Mouse (Mus musculus): ENCODE measurements around the gene Acot7.

Acot7 gene

DNA sequence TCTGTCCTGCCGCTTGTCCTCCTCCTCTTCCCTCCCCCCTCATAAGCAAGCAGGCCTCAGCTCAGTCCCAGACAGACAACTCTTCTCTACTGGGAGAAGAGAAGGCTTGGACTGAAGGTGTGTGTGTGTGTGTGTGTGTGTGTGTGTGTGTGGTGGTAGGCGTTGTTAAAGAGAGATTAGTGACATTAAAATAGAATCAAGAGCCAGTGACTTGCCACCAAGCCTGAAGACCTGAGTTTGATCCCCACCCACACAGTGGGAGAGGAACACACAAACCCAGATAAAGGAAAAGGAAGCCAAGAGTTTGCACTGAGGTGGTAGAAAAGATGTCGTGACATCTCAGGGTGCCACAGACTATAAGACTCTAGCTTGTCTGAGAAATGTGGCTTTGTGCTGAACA lies 69.3 kb downstream of the Acot7 start:
- peak; percentile 10 for DNase-seq (ENCODE audit: low spot score)

DNA sequence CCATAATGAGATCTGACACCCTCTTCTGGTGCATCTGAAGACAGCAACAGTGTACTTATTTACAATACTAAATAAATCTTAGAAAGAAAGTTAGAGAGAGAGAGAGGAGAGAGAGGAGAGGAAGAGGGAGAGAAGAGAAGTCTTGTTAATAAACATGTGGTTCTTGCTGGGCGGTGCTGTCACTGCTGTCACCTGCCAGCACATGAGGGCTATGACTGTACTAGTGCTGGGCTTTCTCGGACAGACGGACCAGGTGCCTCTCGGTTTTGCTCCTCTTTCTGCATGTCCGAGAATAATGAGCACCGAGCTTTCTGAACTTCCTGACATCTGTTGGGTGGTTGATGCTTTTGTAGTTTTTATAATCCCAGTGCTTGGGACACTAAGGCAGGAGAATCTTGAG lies 72.7 kb downstream of the Acot7 start:
- no peak for DNase-seq (ENCODE audit: low spot score)

DNA sequence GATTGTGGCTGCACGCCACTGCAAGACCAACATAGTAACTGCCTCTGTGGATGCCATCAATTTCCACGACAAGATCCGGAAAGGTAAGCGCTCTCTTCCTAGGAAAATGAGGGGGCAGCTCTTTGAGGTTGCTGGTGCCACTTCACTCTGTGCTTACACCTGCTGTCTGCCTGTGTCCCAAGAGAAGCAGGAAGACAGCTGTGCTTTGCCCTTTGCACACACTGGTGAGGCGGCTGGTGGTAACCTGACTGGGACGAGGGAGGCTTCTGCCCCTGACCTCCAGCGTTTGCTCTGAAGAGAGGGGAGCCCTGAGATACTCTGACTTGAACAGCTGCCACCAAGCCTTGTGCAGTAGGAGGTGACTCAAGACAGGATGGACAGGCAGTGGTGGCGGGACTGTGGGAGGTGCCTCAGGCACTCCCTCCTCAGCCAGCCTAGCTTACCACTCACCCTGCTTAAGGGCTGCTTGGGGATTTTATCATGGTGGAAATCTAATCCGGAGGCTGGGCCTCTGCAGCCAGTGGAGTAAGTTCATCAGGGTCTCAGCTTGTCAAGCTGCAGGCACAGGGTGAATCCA lies 75.3 kb downstream of the Acot7 start:
- DNase-seq (ENCODE audit: low spot score): no peak

DNA sequence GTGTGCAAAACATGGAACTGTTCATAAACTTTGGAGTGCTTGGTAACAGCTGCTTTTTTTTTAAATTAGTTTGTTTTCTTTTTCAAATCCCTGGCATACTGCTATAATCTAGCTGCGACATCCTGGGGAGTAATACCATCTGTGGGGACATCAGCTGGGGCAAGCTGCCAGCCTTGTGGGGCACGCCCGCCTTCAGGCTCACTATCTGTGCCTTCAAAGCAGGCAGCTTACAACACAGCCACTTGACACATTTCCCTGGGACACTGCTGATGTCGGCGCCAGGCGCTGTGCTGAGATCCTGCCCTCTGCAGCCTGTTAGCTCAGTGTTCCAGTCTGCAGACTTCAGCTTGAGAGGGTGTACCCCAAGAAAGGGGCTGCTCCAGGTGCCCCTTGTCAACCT lies 79.1 kb downstream of the Acot7 start:
- DNase-seq (ENCODE audit: low spot score): no peak

DNA sequence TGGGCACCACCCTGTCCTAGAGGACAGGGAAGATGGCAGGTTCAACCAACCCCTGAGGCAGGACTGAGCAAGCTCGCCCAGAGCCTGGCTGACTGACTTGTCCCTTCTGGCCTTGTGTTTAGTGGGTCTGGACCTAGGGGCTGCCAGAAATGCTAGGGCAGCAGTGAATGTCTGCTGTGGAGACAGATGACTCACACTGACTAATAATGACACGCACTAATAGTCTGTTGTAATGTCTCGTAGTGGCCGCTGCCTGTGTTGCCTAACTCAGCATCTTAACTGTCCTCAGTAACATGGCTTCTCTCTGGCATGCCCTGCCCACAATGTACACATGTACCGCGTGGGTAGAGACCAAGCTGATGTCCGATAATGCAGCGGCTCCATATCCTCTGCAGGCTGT lies 82.5 kb downstream of the Acot7 start:
- no peak for DNase-seq (ENCODE audit: low spot score)

DNA sequence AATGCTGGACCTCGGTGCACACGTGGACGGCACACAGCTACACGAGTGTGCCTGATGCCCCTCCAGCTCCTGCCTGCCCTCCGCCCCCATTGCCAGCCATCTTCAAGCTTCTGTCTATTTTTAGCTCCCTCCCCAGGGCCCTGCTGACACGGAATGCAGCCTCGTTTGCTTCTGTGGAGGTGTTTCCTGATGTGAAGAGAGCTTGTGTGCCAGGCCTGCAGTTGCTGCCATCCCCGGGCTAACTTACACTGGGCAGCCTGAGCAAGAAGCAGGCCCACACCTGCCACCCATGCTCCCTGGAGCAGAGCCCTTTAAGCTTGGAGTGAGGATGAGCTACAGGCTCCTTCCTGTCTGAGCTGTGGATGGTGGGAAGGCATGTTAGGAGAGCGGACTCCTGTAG lies 84.3 kb downstream of the Acot7 start:
- DNase-seq (ENCODE audit: low spot score): no peak

DNA sequence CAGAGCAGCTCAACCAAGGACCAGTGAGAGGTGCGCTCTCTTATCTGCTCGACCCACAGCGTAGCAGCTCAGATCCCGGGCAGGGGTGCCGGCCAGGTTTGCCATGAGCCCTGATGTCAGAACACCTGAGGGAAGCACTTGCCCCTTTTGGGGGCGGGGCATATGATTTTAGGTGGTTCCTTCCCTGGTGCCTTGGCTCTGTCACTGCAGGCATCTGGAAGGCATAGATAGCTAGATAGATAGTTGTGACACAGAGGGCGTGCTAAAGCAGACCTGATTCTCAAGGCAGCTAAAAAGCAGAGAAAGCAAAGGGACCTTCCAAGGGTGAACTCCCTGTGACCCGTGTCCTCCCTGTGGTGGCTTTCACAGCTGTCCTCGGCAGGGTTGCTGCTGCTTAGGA lies 85.2 kb downstream of the Acot7 start:
- DNase-seq (ENCODE audit: low spot score): no peak

DNA sequence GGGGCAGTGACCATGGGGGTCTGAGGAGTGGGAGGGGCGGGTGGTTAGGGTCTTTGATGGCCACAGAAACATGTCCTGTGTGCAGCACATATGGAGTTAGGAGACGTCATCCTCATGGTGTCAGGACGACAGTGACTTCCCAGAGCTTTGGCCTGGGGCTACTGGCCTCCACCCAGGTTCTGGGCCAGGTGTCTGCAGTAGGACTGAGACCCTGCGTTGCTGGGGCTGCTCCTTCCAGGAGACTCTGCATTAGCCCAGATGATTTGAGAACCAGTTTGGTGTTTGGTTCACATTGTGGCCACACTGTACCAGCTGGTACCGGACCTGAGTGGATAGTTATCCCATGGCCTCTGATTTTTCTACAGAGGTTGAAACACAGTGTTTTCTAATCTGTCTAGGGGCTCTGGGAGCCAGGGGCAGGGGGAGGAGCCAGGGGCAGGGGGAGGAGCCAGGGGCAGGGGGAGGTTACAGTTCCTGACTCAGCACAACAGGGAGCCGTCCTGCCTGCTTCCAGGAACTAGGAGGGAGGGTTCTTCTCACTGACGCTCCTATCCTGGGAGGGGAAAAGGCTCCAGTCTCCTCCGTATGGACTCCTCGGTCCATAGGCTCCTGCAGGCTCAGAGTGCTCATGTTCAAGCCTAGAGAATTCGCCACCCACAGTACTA lies 85.7 kb downstream of the Acot7 start:
- DNase-seq (ENCODE audit: low spot score): no peak

DNA sequence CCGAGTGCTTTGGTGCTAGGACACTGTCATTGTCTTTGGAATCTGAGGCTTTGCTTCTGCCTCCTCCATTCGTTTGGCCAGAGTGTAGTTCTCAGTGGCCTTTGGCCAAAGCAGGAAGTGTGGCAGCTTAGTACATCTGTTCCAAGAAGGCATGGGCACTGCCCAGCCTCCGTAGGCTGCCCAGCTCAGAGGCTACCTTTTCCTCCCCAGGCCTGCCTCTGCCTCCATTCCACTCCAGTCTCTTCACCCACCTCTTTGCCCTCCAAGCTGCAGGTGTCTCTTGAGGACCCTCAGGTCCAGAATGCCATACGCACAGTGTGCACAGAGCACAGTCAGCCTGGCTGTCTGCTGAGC lies 86.2 kb downstream of the Acot7 start:
- no peak for DNase-seq (ENCODE audit: low spot score)

DNA sequence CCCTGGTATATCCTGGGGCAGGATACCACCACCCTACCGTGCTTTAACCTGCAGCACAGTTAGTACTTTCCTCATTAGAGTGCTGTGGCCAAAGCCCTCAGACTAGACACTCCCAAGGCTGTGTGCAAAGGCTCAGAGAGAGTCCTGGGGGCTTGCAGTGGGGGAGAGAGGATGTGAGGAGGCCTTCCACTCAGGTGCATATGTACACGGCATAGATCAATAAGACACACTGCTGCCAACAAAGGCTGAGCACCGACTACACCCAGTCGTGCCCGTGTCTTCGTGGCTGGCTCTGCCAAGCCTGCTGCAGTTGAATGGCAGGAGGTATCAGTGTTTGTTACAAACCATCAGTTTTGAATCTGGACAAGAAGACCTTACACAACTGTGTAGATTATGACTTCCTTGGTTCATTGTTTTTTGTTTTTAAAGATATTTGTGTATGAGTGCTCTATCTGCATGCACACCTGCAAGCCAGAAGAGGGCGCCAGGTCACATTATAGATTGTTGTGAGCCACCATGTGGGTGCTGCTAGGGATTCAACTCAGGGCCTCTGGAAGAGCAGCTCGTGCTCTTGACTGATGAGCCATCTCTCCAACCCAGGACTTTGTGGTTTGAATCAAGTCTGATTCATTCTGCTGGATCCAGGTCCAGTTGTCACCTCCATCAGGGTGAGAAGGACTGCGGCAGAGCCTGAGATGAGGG lies 87.1 kb downstream of the Acot7 start:
- no peak for DNase-seq (ENCODE audit: low spot score)

DNA sequence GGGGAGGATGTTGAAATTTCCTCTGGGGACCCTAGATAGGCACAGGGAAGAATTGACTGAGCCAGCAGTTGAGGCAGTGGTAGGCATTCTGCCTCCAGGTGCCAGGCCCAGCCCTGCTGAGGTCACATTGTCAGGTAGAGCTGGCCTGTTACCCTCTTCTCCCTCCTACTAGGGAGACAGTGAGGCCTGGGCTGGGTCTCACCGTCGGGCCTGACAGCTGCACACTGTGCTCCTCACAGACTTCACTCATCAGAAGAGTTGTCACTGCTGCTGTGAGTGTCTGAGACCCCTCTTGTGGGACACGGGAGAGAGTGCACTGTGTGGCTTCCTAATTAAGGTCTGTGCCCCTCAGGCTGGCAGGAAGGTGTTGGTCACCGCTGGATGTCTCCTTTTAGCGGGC lies 87.9 kb downstream of the Acot7 start:
- no peak for DNase-seq (ENCODE audit: low spot score)

DNA sequence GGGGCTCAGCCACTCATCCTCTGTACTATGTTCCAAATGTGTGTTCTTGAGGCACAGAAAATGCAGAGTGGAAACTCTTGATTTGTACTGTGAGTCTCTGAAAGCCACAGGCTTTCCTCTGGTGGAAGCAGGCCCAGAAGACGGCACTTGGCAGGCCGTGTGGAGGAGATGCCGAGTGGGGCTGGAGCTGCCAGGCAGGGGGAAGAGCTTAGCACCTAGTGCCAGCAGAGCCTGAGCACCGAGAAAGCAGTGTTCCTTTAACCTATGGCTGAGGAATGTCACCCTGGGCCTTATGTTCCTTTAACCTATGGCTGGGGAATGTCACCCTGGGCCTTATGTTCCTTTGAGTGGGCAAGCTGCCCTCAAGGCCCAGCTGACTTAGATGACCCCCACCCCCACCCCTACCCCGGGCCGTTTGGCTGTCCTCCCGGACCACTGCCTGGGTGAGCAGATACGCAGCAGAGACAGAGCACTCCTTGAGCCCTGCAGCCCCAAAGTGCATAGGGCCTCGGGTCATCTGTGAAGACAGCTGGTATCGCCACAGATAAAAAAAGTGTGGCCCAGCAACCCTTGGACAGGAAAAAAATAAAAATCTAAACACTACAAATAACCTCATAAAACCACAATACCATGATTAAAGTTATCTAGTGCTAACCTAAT lies 88.4 kb downstream of the Acot7 start:
- no peak for DNase-seq (ENCODE audit: low spot score)

DNA sequence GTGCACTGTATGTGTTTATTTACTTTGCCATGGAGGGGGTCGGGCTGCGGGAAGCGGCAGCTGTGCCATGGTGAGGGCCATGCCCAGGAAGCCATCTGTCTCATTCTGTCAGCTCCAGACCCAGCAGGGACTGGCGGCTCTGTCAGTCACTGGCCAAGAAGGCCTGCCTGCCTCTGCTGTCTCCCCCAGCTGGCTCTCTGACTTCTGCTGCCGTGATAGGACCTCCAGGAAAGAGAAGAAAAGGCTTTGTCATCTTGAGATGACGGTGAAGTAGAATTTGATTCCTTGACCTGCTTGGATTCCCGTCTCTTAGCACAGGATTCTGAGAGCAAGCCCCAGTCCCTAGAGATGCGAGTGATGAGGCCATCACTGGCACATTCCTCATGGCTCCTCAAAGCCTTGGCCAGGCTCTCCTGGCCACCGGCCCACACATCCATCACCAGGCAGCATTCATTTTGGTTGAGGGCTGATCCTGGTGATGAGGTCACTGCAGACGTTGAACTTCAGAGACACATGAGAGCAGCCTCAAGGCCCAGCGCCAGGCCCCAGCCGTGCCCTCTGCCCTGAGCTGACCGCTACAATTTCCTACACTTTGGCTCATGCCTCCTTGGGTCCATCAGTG lies 89.9 kb downstream of the Acot7 start:
- no peak for DNase-seq (ENCODE audit: low spot score)

DNA sequence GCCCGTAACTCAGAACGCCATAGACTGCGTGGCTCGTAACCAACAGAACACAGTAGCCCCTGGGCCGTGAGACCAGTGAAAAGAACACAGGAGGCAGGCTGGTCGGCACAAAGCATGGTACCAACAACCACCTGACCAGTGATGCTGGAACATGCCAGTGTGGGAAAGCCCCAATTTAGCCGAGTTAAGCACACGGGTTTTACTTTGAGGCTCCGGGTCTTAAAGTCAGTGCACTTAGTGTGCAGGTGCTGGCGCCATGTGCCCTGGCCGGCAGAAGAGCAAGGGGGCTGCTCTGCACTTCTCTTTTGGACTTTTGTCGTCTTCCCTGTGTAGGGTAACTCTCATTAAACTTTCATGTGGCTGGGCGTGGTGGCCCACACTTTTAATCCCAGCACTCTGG lies 92.0 kb downstream of the Acot7 start:
- no peak for DNase-seq (ENCODE audit: low spot score)

DNA sequence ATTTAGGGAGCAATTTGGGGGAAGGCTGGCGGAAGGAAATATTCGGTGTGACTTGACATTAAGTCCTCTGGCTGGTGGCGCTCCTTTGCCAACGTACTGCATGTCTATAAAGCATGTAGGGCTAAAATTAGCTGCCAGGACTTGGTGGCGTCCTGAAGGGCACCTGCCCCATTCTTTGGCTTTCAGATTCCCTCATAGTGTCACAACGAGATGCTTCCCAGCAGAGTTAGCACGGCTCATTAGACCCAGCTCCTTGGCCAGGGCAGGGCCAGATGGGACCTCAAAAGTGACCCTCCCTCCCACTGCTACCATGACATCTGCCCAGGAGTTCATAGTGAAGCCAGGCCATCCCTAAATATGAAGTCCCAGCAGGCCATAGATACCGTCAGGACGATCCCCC lies 92.7 kb downstream of the Acot7 start:
- no peak for DNase-seq (ENCODE audit: low spot score)

DNA sequence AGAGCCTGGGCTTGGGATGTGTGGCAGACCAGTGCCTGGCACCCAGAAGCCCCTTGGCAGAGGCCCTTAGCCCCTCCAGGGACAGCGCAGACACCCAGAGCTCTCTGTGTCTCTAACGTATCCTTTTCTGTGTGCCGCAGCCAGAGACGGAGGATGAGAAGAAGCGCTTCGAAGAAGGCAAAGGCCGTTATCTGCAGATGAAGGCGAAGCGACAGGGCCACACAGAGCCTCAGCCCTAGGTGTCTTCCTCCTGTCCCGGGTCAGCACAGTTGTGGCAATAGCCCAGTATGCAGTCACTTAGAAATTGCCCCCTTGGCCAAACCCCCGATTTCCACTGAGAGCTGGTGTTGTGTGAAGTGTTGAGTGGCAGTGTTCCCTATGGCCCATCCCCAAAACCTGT lies 93.4 kb downstream of the Acot7 start:
- DNase-seq (ENCODE audit: low spot score): no peak

DNA sequence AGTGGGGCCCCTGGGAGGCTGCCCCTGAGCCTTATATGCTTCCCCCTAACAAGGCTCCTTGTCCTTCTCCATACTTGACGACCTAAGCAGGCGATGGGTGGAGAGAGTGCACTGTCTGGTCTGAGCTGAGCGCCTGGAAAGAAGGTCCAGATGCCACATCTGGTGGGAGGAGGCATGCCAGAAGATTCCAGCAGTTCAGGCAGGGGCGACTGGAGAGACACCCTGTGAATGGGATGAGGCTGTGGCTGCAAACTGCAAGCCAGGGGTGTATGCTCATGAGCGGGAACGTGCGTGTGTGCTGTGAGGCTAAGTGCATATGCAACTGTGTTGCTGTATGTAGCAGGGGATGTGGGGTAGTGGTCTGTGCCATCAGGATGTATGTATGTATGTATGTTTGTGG lies 94.1 kb downstream of the Acot7 start:
- no peak for DNase-seq (ENCODE audit: low spot score)

DNA sequence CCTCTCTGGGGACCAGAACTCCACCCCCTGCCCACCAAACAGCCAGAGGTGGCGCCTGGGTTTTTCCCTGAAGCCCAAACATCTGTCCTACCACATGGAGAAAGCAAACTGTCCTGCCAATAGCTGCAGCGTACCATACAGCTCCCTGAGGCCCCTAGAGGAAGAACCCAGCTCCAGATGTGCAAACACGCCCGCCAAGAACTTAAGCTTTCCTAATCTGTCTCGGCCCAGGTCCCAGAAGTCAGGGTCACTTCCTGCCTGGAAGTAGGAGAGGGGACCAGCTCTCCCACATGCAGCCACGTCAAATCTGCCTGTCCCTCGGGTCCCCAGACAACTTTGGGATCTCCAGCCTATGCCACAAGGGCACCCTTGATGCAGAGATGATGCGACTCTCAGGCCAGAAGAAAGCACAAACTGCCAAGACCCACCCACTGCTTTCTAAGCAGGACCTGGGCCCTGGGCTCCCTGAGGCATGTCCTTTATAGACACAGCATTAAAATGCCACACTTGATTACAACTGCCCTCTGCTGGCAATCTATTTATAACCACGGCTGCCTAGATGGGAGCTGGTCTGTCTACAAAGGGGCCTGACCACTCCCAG lies 94.6 kb downstream of the Acot7 start:
- DNase-seq (ENCODE audit: low spot score): no peak

DNA sequence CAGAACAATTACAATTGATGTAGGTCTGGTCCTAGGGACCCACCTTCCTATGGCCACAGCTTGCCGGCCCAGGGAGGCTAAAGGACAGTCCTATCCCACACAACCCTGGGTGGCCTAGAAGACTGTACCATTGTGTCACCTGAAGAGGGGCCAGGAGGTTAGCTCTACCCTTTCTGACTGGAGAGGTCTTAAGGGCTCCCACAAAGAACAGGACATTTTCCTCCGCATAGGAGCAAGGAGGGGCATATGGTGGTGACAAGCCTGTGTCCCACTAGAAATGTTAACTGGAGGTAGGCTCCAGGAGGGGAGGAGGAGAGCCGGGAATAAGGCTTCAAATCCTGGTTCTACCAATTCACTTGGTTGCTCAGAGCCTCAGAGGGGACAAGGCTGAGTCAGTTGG lies 95.3 kb downstream of the Acot7 start:
- DNase-seq (ENCODE audit: low spot score): no peak

DNA sequence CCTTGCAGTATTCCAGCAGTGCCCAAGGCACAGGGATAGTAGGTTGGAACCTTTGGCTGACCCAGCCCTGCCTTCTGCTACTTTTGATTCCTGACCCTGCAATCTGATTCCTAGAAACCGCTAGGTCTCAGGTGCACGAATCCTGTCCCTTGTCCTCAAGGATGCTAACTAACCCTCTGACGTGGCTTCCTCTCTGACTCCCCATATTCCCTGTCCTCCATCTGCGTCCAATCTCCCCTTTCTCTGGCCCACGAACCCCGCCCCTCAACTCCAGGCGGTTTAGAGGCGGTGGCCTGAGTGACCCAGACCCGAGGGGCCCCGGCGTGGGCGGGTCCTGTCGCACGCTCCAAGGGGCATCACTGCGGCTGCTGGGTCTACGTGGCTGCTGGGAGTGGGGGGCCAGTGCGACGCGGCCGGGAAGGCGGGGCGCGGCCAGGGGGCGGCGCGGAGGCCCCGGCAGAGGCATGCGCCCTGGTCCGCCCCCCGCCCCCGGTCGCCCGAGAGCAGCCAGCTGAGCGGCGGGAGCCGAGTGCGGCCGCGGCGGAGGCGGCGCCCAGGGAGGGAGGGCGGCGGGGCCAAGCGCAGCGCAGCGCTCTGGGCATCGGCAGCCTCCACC lies 95.8 kb downstream of the Acot7 start, which contains the start of gene Gpr153:
Gene Gpr153 (plus strand): TSS at position 612 of the 616 bp plus-strand sequence.
- no peak for DNase-seq (ENCODE audit: low spot score)

DNA sequence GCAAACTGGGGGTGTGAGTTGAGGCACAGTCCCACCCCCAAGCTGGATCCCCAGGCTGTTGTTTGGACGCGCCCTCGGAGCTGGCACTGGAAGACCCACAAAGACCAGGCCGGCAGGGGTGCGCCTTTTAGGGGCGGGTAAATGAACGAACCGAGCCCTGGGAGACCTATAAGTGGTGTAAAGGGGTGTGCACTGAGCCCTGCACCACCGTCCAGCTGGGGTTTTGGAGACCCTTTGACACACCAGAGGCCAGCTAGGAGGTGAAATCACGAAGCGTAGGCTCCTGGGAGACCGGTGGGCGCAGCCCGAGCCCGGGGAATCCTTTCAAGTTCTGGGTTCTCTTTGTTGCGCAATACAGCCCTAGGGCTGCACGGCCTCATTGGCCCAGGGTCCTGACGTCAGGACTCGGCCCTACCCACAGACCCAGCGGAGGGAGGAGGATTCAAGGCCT lies 96.8 kb downstream of the Acot7 start:
- no peak for DNase-seq (ENCODE audit: low spot score)

Measured in T-cell, adult 2 months (primary cell).